Mouse (Mus musculus) liver, adult 2 months (tissue): Measurements from ENCODE around the gene Cib4.

Experiments used
- CTCF ChIP-seq: fragments of 200-500 bp; IDR thresholded peaks from 2 replicates; pipeline ENCODE4 v1.5.1; 2011; ENCODE audit warnings: low read depth, low read length, control low read depth
- POLR2A ChIP-seq: fragments of 200-500 bp; IDR thresholded peaks from 2 replicates; pipeline ENCODE4 v1.6.1; 2011; ENCODE audit warnings: low read length, control low read depth; ENCODE audit not compliant: insufficient read depth; ENCODE audit errors: extremely low read depth

DNA sequence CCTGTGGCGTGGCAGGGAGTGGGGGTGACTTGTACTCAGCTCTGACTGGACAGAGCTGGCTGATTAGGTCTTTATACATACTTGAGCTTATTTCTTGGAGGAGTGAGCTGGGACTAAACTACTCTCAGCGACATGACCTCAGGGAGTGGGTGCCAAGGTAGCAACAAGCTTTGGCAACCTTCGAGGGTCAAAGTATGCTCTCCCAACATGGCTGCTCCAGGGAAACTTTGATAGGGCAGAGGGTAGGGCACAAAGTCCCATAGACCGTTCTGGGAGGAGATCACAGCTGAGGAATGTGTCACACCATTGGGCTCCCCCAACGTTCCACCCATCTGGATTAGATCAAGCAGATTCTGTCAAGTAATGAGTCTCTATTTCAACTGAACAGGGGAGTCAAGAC lies 61.0 kb downstream of the Cib4 start:
- TF ChIP-seq POLR2A (no peak), CTCF (no peak)
